Mouse (Mus musculus) bone marrow macrophage, adult 2 months (primary cell): Measurements from ENCODE around the gene Gm17606. TPM values are rescaled to one million over a fixed set of nuclear protein-coding genes. Genes with fewer than 3 reads are reported as not detected.

Source experiments
- H3K27ac ChIP-seq: 2 replicates; pipeline ENCODE4 v1.5.1; 2012; ENCODE audit warnings: low read depth, low read length; ENCODE audit not compliant: insufficient read depth
- H3K4me1 ChIP-seq: 2 replicates; pipeline ENCODE4 v1.6.1; 2012; ENCODE audit warnings: low read length; ENCODE audit not compliant: control insufficient read depth, insufficient read depth
- H3K4me3 ChIP-seq: 2 replicates; pipeline ENCODE4 v1.5.1; 2012; ENCODE audit warnings: mild to moderate bottlenecking, low read length, moderate library complexity; ENCODE audit not compliant: insufficient read depth
- CTCF ChIP-seq: IDR thresholded peaks from 2 replicates; pipeline ENCODE4 v1.5.1; 2012; ENCODE audit warnings: low read depth, mild to moderate bottlenecking, low read length, moderate library complexity
- POLR2A ChIP-seq: IDR thresholded peaks from 2 replicates; pipeline ENCODE4 v1.6.1; 2012; ENCODE audit warnings: mild to moderate bottlenecking, low read depth, low read length, borderline replicate concordance
- polyA plus RNA-seq: library from polyadenylated mRNA; stranded (reverse); fragments of >200 nt; gene quantifications from 2 replicates; pipeline ENCODE4 v1.2.4, GENCODE M21; 2012; ENCODE audit not compliant: missing spikeins, insufficient read depth, insufficient read length

Gene Gm17606
- polyA plus RNA-seq, result not detected in 2 replicates

GRCm38 (mm10) chr14:54640946-54641304 lies at the start of gene Gm17606:
TSS of gene Gm17606 (plus strand) at chr14:54640952.
- Histone ChIP-seq H3K4me1 (no peaks in the 10 kb centered on the region), H3K4me3 (peak within 1 kb of the TSS; percentile 73), H3K27ac (no peak within 1 kb of the TSS)
- TF ChIP-seq POLR2A, result no peak
- no peak for TF ChIP-seq CTCF

GRCm38 (mm10) chr14:54591056-54591455 lies 49.7 kb upstream of the Gm17606 start:
- peaks cover 3% of the 10 kb centered on the region for H3K4me1 ChIP-seq
- H3K27ac ChIP-seq, result no peak overlapping the region
- no peak for TF ChIP-seq CTCF
- no peak overlapping the region for H3K4me3 ChIP-seq

- TF ChIP-seq POLR2A, result no peak
- Histone ChIP-seq H3K27ac (no peak overlapping the region), H3K4me3 (no peak overlapping the region), H3K4me1 (peaks cover 3% of the 10 kb centered on the region)
Measured at GRCm38 (mm10) chr14:54592319-54592934, 48.3 kb upstream of the Gm17606 start.

GRCm38 (mm10) chr14:54594055-54594454 lies 46.7 kb upstream of the Gm17606 start:
- no peak overlapping the region for H3K27ac ChIP-seq
- H3K4me1 ChIP-seq, result peaks cover under 1% of the 10 kb centered on the region
- H3K4me3 ChIP-seq, result no peak overlapping the region
- TF ChIP-seq CTCF (no peak), POLR2A (no peak)

GRCm38 (mm10) chr14:54594631-54595414 lies 45.9 kb upstream of the Gm17606 start:
- Histone ChIP-seq H3K4me1 (no peaks in the 10 kb centered on the region), H3K27ac (no peak overlapping the region), H3K4me3 (no peak overlapping the region)
- no peak for TF ChIP-seq POLR2A
- TF ChIP-seq CTCF, result no peak

GRCm38 (mm10) chr14:54597084-54597483 lies 43.7 kb upstream of the Gm17606 start:
- TF ChIP-seq POLR2A (no peak), CTCF (peak; percentile 93)
- Histone ChIP-seq H3K4me3 (no peak overlapping the region), H3K4me1 (peaks cover under 1% of the 10 kb centered on the region), H3K27ac (no peak overlapping the region)

GRCm38 (mm10) chr14:54601601-54602000 lies 39.2 kb upstream of the Gm17606 start:
- Histone ChIP-seq H3K27ac (no peak overlapping the region), H3K4me3 (no peak overlapping the region), H3K4me1 (peaks cover 13% of the 10 kb centered on the region)
- TF ChIP-seq POLR2A (no peak), CTCF (no peak)

- Histone ChIP-seq H3K4me1 (peaks cover 13% of the 10 kb centered on the region), H3K4me3 (no peak overlapping the region), H3K27ac (no peak overlapping the region; the same call in 1 of the 2 replicates)
- no peak for TF ChIP-seq CTCF
- no peak for TF ChIP-seq POLR2A
Measured at GRCm38 (mm10) chr14:54602613-54603012, 38.1 kb upstream of the Gm17606 start.

- TF ChIP-seq POLR2A (no peak), CTCF (no peak)
- Histone ChIP-seq H3K27ac (peak overlapping the region; percentile 84), H3K4me3 (peak overlapping the region; percentile 81), H3K4me1 (peaks cover 13% of the 10 kb centered on the region)
Measured at GRCm38 (mm10) chr14:54603038-54603654, 37.6 kb upstream of the Gm17606 start.

- no peak for TF ChIP-seq POLR2A
- TF ChIP-seq CTCF, result no peak
- H3K4me3 ChIP-seq, result peak overlapping the region; percentile 59
- H3K27ac ChIP-seq, result peak overlapping the region; percentile 84
- peaks cover 13% of the 10 kb centered on the region for H3K4me1 ChIP-seq
Measured at GRCm38 (mm10) chr14:54603686-54604085, 37.1 kb upstream of the Gm17606 start.
